Mouse (Mus musculus) intestine, embryonic 15.5 days (tissue): Measurements from ENCODE around the gene Cyp4f16. TPM values are rescaled to one million over a fixed set of nuclear protein-coding genes. Genes with fewer than 3 reads are reported as not detected.
A peak's percentile ranks its signal among the peaks of the same experiment; 100 is the strongest.
"Not testable (repeated sequence)": the region's sequence is repeated elsewhere in the genome, so short reads cannot be mapped to it uniquely, and the experiment has no call there.

Experiments used
- ATAC-seq: fragments of 200-750 bp; cut with Nextera tagmentation; 2 replicates; pipeline ENCODE4 v1.8.0; 2017; ENCODE audit warnings: moderate TSS enrichment, moderate library complexity
- H3K27ac ChIP-seq: fragments of 300-500 bp; sonication (generic); 2 replicates; pipeline ENCODE4 v1.5.1; 2015; ENCODE audit warnings: mild to moderate bottlenecking, inconsistent platforms
- H3K27me3 ChIP-seq: fragments of 300-500 bp; sonication (generic); replicated peaks from 2 replicates; pipeline ENCODE4 v1.6.1; 2015; ENCODE audit warnings: inconsistent platforms
- H3K36me3 ChIP-seq: fragments of 300-500 bp; sonication (generic); 2 replicates; pipeline ENCODE4 v1.6.1; 2015; ENCODE audit warnings: inconsistent platforms
- H3K4me1 ChIP-seq: fragments of 300-500 bp; sonication (generic); replicated peaks from 2 replicates; pipeline ENCODE4 v1.6.1; 2015; ENCODE audit warnings: inconsistent platforms
- H3K4me2 ChIP-seq: fragments of 300-500 bp; sonication (generic); replicated peaks from 2 replicates; pipeline ENCODE4 v1.6.1; 2015; ENCODE audit warnings: mild to moderate bottlenecking, inconsistent platforms
- H3K4me3 ChIP-seq: fragments of 300-500 bp; sonication (generic); replicated peaks from 2 replicates; pipeline ENCODE4 v1.5.1; 2015; ENCODE audit warnings: inconsistent platforms
- H3K9ac ChIP-seq: fragments of 300-500 bp; sonication (generic); 2 replicates; pipeline ENCODE4 v1.6.1; 2015; ENCODE audit warnings: inconsistent platforms
- H3K9me3 ChIP-seq: fragments of 300-500 bp; sonication (generic); 2 replicates; pipeline ENCODE4 v1.6.1; 2016; ENCODE audit warnings: inconsistent platforms
- WGBS: fragments of 180-500 bp; shearing (Covaris S2); methylation state at CpG from one replicate; pipeline ENCODE4 v1.1.7; 2015; 5-methylcytosine and 5-hydroxymethylcytosine counted together
- polyA plus RNA-seq: library from polyadenylated mRNA; unstranded; fragments of >200 nt; fragmentation: Nextera tagmentation; extraction: Ambion mirVana; gene quantifications from 2 replicates; pipeline ENCODE4 v1.2.1, GENCODE M21; 2015

The Cyp4f16 gene
- polyA plus RNA-seq: 30.1 and 33.9 TPM in 2 replicates

- H3K9ac ChIP-seq: peak within 1 kb of the TSS; percentile 45
- H3K27ac ChIP-seq: peak within 1 kb of the TSS; percentile 68
- not testable (repeated sequence) for H3K4me1 ChIP-seq, H3K27me3 ChIP-seq, H3K36me3 ChIP-seq, H3K9me3 ChIP-seq
- 5% methylated on average over 5 of the region's 5 CpGs for WGBS
- ATAC-seq: peak; percentile 98
- peak within 1 kb of the TSS; percentile 49 for H3K4me3 ChIP-seq
- peak within 1 kb of the TSS; percentile 76 for H3K4me2 ChIP-seq
These were observed at the start of gene Cyp4f16 for GRCm38 (mm10) chr17:32536051-32536866. Gene Cyp4f16, plus strand, starts transcription at chr17:32536558.

GRCm38 (mm10) chr17:32492349-32492980 lies 43.9 kb upstream of the Cyp4f16 start:
- no peaks in the 10 kb centered on the region for H3K4me1 ChIP-seq
- peak overlapping the region; percentile 67 for H3K4me2 ChIP-seq
- H3K9me3 ChIP-seq: no peaks in the 10 kb centered on the region
- ATAC-seq: peak; percentile 89
- no peaks in the 10 kb centered on the region for H3K36me3 ChIP-seq
- 0 out of 2 replicates have a peak, but pooled peaks cover 3% of the 10 kb centered on the region for H3K27me3 ChIP-seq
- H3K27ac ChIP-seq: no peak overlapping the region
- peak overlapping the region; percentile 33; the same call in 1 of the 2 replicates for H3K9ac ChIP-seq
- WGBS: 11% methylated on average over 30 of the region's 30 CpGs
- H3K4me3 ChIP-seq: peak overlapping the region; percentile 33

- no peaks in the 10 kb centered on the region for H3K36me3 ChIP-seq
- 0 out of 2 replicates have a peak, but pooled peaks cover 3% of the 10 kb centered on the region for H3K27me3 ChIP-seq
- H3K4me1 ChIP-seq: no peaks in the 10 kb centered on the region
- WGBS: 44% methylated on average over 1 of the region's 1 CpGs
- H3K9me3 ChIP-seq: no peaks in the 10 kb centered on the region
- no peak; the same call in 1 of the 2 replicates for ATAC-seq
- H3K27ac ChIP-seq: no peak overlapping the region
- H3K9ac ChIP-seq: no peak overlapping the region
- no peak overlapping the region for H3K4me3 ChIP-seq
- H3K4me2 ChIP-seq: no peak overlapping the region
These were observed 41.8 kb upstream of the Cyp4f16 start for GRCm38 (mm10) chr17:32494601-32495000.

DNA sequence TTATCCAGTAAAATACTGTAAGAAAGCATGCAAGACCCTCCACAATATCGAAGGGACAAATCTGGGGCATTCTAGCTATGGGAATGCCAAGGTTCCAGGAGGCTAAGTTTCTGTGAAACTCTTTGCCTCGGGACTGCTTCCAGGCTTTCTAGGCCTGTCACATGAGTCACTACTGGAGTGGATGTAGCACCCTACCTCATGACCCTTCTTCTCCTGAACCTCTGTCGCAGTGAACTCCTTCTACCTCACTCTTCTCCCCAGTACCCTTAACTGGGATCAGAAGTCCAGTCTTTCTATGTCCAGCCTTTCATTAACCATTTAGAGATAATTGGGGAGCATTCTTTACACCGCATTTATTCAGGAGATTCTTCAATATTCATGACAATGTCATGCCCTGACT lies 35.8 kb upstream of the Cyp4f16 start:
- H3K4me2 ChIP-seq, H3K4me1 ChIP-seq, H3K9me3 ChIP-seq, ATAC-seq, H3K36me3 ChIP-seq, H3K4me3 ChIP-seq, H3K27me3 ChIP-seq, H3K9ac ChIP-seq, H3K27ac ChIP-seq: not testable (repeated sequence)
- 83% methylated on average over 4 of the region's 4 CpGs for WGBS

GRCm38 (mm10) chr17:32501051-32501450 lies 35.3 kb upstream of the Cyp4f16 start:
- Histone ChIP-seq H3K4me1 (no peaks in the 10 kb centered on the region), H3K4me3 (no peak overlapping the region), H3K9me3 (no peaks in the 10 kb centered on the region), H3K9ac (no peak overlapping the region), H3K4me2 (no peak overlapping the region), H3K27me3 (no peaks in the 10 kb centered on the region), H3K36me3 (no peaks in the 10 kb centered on the region), H3K27ac (no peak overlapping the region)
- no peak for ATAC-seq
- 58% methylated on average over 3 of the region's 3 CpGs for WGBS

GRCm38 (mm10) chr17:32503111-32503510 lies 33.2 kb upstream of the Cyp4f16 start:
- no peak for ATAC-seq

DNA sequence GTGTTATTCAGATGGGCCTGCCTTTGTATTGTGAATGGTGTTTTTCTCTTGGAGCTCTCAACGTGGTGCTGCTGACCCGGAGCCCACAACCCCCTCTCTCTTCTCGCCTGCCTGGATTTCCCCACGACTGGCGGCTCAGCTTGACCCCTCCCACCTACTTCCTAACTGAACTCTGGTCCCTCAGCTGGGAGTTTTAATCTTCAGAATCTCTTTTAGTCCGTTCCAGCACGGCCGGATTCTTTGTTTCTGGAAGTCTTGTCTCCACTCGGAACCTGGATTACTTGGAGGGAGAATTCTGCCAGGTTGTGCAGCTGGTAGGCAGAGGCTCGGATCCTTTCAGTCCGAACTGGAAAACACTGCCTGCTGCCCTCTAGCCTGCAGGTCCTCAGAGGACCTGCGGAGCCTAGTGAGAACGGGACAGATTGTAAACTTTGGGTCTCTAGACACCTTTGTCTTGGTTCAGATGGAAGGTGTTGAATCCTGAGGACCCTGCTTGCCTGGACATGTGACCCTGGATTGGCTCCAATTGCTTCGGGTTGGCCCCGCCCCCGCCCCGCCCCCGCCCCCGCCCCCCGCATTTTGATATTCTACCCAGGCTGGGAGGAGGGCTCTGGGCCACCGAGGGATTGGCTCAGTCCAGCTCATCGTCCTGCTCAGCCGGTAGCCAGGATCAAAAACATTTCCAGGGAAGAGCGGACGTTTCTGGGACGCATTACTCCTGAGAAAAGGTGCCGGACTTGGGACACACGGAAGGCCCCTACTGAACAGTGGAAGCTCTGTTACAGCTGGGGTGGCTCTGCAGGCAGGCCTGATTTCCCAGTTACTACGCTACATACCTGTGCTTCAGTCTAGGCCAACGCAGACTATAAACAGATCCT lies 30.3 kb upstream of the Cyp4f16 start, which contains the start of gene Cyp4f17:
Cyp4f17 (plus strand) TSS at position 200 of the 878 bp plus-strand sequence.
- no peaks in the 10 kb centered on the region for H3K9me3 ChIP-seq
- ATAC-seq: peak; percentile 95
- H3K4me2 ChIP-seq: peak within 1 kb of the TSS; percentile 88
- no peaks in the 10 kb centered on the region for H3K27me3 ChIP-seq
- peaks cover 9% of the 10 kb centered on the region; the same call in 1 of the 2 replicates for H3K4me1 ChIP-seq
- H3K9ac ChIP-seq: peak within 1 kb of the TSS; percentile 60
- peak within 1 kb of the TSS; percentile 56 for H3K4me3 ChIP-seq
- 2% methylated on average over 30 of the region's 30 CpGs for WGBS
- H3K27ac ChIP-seq: peak within 1 kb of the TSS; percentile 40
- 0 out of 2 replicates have a peak, but pooled peaks cover 3% of the 10 kb centered on the region for H3K36me3 ChIP-seq

More at GRCm38 (mm10) chr17:32503111-32503510, 33.2 kb upstream of the Cyp4f16 start:
- no peak overlapping the region for H3K27ac ChIP-seq
- H3K9me3 ChIP-seq: no peaks in the 10 kb centered on the region
- H3K36me3 ChIP-seq: 0 out of 2 replicates have a peak, but pooled peaks cover 1% of the 10 kb centered on the region
- WGBS: 56% methylated on average over 2 of the region's 2 CpGs
- H3K9ac ChIP-seq: no peak overlapping the region
- no peaks in the 10 kb centered on the region for H3K27me3 ChIP-seq
- H3K4me3 ChIP-seq: no peak overlapping the region
- no peak overlapping the region for H3K4me2 ChIP-seq
- peaks cover 9% of the 10 kb centered on the region; the same call in 1 of the 2 replicates for H3K4me1 ChIP-seq

GRCm38 (mm10) chr17:32506729-32507245 lies 29.6 kb upstream of the Cyp4f16 start:
- Histone ChIP-seq H3K27me3 (no peaks in the 10 kb centered on the region), H3K9me3 (no peaks in the 10 kb centered on the region), H3K4me1 (peaks cover 9% of the 10 kb centered on the region; the same call in 1 of the 2 replicates), H3K27ac (peak overlapping the region; percentile 23), H3K36me3 (0 out of 2 replicates have a peak, but pooled peaks cover 3% of the 10 kb centered on the region), H3K9ac (peak overlapping the region; percentile 45), H3K4me2 (peak overlapping the region; percentile 88), H3K4me3 (peak overlapping the region; percentile 56)
- WGBS: 37% methylated on average over 9 of the region's 9 CpGs
- ATAC-seq: peak; percentile 62; the same call in 1 of the 2 replicates

DNA sequence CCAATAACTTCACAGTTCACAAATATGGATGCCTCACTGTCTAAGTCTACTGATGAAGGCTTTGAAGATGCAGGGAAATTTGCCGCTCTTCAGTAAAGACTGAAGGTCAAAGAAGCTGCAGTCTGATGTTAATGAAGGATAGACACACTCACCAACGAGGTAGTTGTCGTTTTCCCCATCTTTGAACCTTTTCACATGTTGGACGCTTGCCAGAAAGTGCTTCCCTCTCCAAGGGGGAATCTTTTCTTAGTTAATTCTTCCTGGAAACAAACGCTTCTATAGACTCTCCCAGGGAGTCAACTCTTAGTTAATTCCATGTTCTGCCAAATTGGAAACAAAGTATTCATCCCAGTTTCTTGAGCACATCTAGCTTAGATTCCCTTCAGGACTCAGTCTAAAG lies 20.2 kb upstream of the Cyp4f16 start:
- Histone ChIP-seq H3K4me2 (no peak overlapping the region), H3K4me1 (no peaks in the 10 kb centered on the region), H3K9ac (no peak overlapping the region), H3K27ac (no peak overlapping the region), H3K4me3 (no peak overlapping the region), H3K9me3 (no peaks in the 10 kb centered on the region), H3K27me3 (no peaks in the 10 kb centered on the region), H3K36me3 (no peaks in the 10 kb centered on the region)
- no peak for ATAC-seq
- WGBS: 74% methylated on average over 5 of the region's 5 CpGs

DNA sequence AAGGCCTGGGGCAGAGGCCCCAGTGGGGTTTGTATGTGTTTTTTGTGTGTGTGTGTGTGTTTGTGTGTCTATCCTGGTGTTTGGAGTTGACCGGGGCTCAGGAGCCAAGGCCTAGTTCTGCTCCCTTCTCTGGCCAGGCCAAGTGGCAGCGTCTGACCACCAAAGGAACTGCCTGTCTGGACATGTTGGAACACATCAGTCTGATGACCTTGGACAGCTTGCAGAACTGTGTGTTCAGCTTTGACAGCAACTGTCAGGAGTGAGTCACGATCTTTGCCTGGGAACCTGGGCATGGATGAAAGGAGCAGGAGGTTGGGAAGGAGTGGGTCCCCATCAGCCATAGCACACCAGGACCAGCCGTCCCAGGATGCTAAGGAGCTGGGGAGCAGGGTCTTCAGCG lies 14.4 kb upstream of the Cyp4f16 start:
- Histone ChIP-seq H3K27me3 (no peaks in the 10 kb centered on the region), H3K9me3 (no peaks in the 10 kb centered on the region), H3K4me1 (no peaks in the 10 kb centered on the region), H3K4me2 (no peak overlapping the region), H3K27ac (no peak overlapping the region), H3K4me3 (no peak overlapping the region), H3K9ac (no peak overlapping the region), H3K36me3 (0 out of 2 replicates have a peak, but pooled peaks cover 4% of the 10 kb centered on the region)
- WGBS: 82% methylated on average over 5 of the region's 5 CpGs
- ATAC-seq: no peak

- no peak overlapping the region for H3K27ac ChIP-seq
- no peak overlapping the region for H3K9ac ChIP-seq
- ATAC-seq: no peak
- H3K4me3 ChIP-seq: no peak overlapping the region
- H3K4me1 ChIP-seq: no peaks in the 10 kb centered on the region
- H3K9me3 ChIP-seq: no peaks in the 10 kb centered on the region
- 0 out of 2 replicates have a peak, but pooled peaks cover 4% of the 10 kb centered on the region for H3K36me3 ChIP-seq
- no peaks in the 10 kb centered on the region for H3K27me3 ChIP-seq
- WGBS: 85% methylated on average over 4 of the region's 4 CpGs
- no peak overlapping the region for H3K4me2 ChIP-seq
These were observed 14.0 kb upstream of the Cyp4f16 start for GRCm38 (mm10) chr17:32522386-32522785.
